Mouse (Mus musculus) forelimb bud, embryonic 11.5 days (tissue): Measurements from ENCODE around the gene Neb.

Source experiments
- DNase-seq: peaks from one replicate; pipeline ENCODE4 v3.0.0-alpha.2; 2012; ENCODE audit warnings: low read depth, low spot score

Neb gene

DNA sequence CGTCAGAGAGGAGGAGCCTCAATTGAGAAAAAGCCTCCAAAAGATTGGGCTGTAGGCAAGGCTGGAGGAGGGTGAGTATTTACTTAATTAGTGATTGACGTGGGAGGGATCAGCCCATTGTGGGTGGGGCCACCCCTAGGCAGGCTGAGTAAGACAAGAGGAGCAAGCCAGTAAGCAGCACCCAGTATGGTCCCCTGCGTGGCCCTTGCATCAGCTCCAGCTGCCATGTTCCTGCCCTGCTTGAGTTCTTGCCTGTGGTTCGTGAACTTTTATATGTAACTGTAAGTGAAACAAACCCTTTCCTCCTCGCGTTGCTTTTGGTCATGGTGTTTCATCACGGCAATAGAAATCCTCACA is at the start of gene Neb:
TSS of gene Neb (minus strand) at position 27 of the 357 bp plus-strand sequence.
- no peak for DNase-seq

DNA sequence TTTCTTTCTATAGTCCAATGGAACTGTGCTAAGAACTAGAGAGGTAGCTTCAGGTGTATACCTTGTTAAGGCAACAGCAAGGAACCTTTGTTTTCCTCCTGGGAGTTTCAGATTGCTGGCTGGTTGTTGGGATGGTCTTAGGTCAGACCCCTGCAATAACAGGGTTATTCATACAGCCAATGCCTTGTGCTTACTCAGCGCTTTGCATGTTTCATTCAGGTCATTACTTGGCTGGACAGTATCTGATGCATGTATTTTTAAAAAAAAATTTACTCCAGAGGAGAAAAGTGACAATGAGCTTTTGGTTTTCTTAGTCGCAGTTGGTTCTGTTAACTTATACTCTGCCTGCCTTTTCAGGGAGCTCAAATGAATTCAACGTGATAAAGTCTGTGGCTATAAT is 49.1 kb upstream of the Neb start:
- no peak for DNase-seq

GRCm38 (mm10) chr2:52426041-52426440 is 47.8 kb upstream of the Neb start:
- no peak for DNase-seq

GRCm38 (mm10) chr2:52425523-52425795 is 47.2 kb upstream of the Neb start:
- DNase-seq: no peak

DNA sequence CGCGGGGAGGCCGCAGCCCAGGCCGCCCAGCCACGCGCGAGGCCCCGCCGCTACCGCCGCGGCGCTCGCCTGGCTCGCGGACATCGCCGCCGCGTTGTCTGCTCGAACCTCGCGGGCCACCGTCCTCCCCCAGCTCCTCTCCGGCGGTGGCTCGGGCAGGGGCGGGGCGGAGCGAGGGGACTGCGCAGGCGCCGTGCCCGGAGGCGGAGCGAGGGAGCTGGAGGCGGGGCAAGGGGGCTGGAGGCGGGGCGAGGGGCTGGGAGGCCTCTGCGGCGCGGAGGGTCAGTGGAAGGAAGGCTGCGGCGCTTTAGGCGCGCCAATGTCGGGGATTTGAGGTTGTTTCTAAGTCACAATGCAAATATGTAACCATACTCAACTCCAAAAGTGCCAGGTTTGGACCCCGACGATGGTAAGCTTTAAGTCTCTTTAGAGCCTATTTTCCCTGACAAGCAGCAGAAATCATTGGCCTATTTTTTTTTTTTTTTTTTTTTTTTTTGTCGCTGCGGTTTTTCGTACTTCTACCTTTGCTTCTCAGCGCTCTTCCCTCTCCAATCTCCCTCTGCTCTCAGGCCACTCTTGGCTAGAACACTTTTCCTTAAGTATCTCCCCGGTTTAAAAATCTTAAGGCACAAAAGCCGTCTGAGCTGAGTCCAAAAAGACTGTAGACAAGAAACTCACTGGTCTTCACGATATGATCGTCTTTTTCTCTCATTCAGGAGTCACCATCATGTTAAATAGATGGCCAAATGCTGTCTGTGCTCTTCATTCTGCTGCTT is 46.7 kb upstream of the Neb start, which contains the start of gene Arl5a:
TSS of gene Arl5a (minus strand) at position 155 of the 776 bp plus-strand sequence.
- peak; percentile 89 for DNase-seq

- DNase-seq: peak; percentile 29
Observed at GRCm38 (mm10) chr2:52424248-52424728, 46.0 kb upstream of the Neb start.

DNA sequence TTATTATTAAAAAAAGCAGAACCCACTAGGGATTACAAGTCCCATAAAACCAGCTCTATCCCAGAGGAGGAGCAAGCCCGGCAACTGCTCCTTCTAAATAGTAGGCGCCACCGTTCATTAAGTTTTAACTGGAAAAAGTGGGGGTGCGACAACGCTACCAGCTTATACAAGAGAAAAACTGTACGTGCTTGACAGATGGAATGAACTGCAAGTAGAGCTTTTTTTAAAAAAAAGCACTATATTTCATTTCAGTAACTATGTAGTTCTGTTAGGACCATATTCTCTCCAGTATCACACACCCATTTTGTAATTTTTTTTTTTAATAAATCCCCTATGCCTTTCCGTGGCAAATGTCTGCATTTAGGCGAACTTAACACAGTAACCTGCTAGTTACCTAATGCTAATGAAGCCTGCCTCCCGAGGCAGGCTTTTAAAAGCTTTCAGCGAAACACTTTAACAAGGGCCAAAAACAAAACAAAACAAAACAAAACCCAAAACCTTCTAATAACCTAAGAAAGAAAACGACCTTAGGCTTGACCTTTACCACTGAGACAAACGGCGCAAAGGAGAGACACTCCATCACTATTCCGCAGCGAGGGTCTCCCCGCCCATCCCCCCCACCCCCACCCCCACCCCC is 45.5 kb upstream of the Neb start:
- no peak for DNase-seq

DNA sequence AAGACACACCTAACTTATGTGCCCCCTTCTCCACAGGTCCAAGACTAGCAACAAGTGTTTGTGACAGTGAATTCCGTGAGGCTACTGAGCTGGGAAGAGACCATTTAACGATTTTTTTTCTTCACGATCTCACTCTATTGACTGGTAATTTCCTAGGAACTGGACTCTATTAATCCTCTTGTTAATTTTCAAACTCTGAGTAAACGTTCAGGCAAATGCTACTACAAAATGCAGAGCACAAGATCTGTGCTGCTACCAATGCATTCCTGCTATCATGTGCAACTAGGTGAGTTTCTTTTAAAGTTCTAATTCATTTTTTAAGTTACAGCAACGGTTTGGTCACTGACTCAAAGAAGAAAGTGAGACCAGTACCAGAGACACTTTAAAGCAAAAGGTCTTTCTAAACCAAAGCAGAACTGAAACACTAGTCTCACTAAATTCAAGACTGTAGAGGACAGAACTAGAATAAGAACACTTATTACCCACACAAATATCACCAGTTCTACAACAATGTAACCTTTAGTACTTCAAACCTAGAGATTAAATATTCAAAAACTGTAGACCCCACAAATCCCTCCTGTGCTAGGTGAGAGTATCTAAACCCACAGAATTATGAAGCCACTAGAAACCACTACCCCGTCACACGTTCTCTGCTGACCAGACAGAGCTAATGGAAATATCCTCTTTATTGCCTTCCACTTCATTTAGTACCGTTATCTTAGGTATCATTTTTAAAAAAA is 44.8 kb upstream of the Neb start:
- DNase-seq: no peak

DNA sequence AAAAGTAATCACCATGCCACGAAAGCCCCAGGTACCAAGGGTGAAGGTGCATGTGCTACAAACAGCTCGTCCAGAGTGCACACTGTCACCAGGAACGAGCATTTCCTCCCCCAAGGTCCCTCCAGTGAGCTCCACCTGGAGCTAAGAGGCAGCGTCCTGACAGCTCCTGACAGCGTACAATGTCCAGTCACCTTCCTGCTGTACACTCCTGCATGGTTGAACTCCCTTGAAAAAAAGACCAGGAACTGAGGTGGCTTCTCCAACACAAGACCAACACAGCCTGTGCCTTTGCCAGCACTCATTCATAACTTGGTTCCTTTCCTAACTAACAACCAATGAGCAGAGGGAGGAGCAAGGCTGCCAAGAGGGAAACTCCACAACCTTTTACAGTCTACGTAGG is 42.9 kb upstream of the Neb start:
- no peak for DNase-seq

GRCm38 (mm10) chr2:52420001-52420710 is 41.9 kb upstream of the Neb start:
- no peak for DNase-seq

DNA sequence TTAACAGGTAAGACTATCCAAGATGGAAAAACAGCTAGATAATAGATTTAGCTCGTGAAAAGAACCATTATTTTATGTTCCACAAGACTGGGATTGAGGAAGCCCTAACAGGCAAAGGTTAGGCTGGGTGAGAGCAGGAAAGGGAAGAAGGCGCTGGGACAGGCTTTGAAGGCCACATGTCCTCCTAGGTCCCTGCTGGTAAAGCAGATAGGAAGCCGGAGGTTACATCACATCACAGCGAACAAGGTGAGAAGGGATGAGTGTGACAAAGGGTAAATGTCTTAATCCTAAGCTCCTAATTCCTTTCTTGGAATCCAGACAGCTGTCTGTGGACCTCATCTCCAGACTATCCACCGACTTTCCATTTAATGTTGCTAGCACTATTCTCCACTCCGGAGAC is 41.0 kb upstream of the Neb start:
- DNase-seq: no peak

GRCm38 (mm10) chr2:52412524-52413037 is 34.3 kb upstream of the Neb start:
- DNase-seq: no peak

DNA sequence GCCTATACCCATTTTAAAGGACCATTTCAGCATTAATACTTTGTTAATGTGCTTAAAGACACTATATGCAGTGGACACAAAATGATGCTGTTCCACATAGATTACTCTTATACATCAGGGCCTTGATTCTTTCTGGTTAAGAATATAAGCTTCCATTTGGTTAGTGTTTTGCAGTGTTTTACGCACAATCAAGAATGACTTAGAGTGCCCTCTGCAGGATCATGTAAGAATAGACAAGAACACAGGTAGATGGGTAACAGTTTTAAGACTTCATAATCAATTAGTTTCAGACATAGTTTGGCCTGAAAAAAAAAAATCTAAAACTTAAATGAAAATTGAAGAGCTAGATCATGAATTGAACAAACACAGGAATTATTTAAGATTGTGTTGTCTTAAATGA is 28.2 kb upstream of the Neb start:
- DNase-seq: no peak

DNA sequence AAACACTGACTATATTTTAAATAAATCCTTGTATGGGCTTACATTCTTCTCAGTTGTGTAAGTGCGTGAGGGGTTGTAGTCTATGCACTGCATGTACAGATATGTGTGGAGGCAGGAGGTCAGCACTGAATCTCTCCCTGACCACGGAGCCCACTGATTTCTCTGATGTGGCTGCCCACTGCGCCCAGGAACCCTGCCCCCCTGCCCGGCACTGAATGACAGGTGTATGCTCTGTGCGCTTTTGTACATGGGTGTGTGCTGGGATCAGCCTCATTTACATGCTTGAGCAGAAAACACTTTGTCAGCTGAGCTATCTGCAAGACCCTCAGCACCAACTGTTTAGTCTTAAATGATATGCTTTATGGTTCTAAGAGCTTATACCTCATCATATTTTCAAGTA is 27.0 kb upstream of the Neb start:
- DNase-seq: no peak

DNA sequence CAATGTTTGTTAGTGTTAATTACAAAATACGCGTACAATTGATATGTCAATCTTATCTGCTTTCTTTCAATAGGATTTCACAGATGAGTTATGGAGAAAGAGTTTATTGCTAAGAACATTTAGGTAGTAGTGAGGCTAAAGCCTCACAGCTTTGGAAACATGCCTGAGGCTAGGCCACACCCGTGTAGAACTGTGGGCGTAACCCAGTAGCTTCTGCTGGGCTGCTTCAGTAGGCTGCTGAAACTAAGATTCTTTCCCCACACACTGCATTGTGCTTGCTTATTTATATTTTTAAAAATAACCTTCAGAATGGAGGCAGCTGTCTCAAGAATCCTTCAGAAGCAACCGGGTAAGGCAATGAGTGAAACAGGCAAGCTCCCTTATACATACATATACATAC is 16.3 kb upstream of the Neb start:
- no peak for DNase-seq

DNA sequence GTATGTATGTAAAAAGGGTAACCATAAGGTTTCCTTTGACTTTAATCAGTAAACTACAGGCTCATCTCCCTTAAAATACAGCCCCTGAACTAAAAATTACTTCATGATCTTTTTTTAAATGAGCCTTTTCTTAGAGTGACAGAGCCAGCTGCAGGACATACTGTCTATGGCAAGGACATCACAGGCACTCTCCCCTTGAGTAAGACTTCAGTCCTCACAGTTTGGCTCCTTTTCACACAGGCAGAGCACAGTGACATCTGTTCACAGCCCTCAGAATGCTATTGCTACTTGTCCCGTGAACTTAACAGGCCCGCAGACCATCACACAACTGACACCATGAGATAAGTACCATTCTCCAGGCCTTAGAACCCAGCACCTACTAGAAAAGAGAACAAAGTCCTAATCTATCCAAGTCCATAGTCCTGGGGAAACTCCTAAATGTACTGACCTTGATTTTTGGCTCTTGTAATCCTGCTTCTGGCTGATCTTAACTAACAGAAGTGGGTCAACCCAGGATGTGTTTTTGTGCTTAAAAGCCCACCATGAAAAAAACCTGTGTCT is 12.2 kb upstream of the Neb start:
- DNase-seq: no peak

DNA sequence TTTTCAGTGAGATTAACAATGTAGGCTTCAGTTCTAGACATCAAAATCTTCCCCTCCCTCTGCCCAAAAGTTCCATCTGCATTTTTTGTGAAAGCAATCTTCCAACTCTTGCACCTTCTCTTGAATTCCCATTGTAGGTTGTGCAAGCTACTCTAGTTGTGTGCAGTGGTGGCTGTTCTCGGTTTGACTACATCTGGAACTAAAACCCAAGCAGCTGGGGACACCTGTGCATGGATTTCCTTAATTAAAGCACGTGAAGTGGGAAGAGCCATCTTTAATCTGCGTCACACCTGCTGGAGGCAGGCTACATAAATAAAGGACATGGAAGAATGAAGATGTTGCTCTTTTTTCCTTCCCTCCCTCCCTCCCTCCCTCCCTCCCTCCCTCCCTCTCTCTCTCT is 11.7 kb upstream of the Neb start:
- DNase-seq: no peak

DNA sequence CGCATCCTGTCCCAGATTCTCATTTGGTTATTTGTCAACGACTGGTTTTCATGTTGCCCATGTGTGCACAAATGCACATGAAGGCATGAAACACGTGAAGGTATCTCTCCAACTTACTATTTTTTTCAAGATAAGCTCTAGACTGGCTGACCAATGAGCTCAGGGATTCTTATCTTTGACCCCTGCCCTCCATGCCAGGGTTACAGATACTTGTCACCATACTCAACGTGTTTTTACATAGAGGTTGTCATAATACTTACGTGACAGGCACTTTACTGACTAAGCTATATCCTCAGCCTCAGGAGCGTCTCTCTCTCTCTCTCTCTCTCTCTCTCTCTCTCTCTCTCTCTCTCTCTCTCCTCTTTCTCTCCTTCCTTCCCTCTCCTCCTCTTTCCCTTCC is 8.2 kb upstream of the Neb start:
- no peak for DNase-seq

DNA sequence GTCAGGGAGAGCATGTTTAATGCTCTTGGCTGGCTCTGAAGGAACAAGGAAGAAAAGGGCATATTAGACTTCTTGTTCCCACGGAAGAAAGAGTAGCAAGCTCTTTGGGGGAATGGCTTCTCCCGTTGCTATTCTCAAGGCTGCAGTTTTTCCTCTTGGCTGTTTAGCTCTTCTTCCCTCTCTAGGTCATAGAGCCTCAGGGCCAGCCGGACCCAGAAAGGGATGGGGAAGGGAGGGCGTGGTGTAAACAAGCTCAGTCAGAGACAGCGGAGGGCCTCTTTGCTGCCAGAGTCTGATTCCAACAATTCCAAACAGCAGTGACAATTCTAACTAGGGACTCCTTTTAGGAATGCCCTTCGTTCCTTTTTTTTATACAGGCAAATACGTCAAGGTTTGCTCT is 7.8 kb upstream of the Neb start:
- no peak for DNase-seq

DNA sequence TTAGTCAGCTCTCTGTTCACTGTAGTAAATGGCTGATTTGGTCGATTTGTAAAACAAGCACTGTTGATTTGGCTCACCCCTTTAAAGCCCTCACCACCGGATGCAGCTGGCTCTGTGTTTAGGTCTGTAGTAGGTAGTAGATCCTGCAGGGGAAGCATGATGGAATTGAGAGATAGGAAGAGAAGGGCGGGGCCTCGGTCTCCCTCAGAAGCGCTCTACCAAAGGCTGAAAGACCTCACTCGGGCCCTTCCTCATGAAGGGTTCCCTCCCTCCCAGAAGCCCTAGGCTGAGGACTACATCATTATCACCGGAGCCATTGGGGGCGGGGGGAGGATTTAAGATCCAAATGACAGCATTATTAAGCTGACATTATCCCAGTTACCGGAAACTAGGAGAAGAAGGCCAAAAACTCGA is 581 bp upstream of the Neb start:
- DNase-seq: no peak

DNA sequence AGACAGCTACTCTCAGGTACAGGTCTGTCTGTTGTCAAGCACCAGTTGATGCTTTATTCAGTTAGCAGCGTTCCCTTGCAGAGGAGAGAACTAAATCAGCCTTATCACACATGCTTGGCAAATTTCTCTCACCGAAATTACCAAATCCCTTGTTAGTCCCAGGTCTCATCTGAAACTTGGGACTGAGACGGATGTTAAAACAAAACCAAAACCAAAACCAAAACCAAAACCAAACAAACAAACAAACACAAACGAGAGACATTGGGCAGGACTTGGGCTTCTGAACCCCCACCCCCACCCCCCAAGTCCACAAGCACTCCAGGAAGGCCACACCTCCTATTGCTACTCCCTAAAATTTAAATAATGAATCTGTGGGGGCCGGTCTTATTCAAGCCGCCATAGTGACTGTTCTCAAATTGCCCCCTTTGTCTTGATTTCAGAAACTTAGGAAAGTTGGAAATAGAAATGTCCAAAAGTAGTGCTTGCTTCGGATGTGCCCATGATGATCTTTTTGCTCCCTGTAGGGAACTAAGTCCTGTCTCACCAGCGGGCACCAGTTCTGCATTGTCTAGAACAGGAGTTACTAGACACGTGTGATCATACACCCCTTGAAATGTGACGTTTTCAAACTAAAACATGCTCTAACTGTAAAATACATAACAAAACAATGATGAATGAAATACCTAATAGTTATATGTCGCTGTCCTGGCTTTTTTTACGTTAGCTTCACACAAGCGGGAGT is 397 bp downstream of the Neb start:
- no peak for DNase-seq
